Mouse (Mus musculus) intestine, postnatal 0 days (tissue): ENCODE results near the gene Peg12. TPM values are rescaled to one million over a fixed set of nuclear protein-coding genes. Genes with fewer than 3 reads are reported as not detected.

Experiments used
- ATAC-seq: fragments of 200-750 bp; cut with Nextera tagmentation; 2 replicates; pipeline ENCODE4 v1.8.0; 2017; ENCODE audit warnings: mild to moderate bottlenecking, moderate TSS enrichment, moderate library complexity
- H3K27ac ChIP-seq: fragments of 300-500 bp; sonication (generic); 2 replicates; pipeline ENCODE4 v1.5.1; 2014; ENCODE audit warnings: mild to moderate bottlenecking, low read depth, low read length, moderate library complexity
- H3K27me3 ChIP-seq: fragments of 300-500 bp; sonication (generic); replicated peaks from 2 replicates; pipeline ENCODE4 v1.6.1; 2014; ENCODE audit warnings: low read length, mixed read lengths; ENCODE audit not compliant: control insufficient read depth, insufficient read depth
- H3K36me3 ChIP-seq: fragments of 300-500 bp; sonication (generic); 2 replicates; pipeline ENCODE4 v1.6.1; 2014; ENCODE audit warnings: mild to moderate bottlenecking, moderate library complexity; ENCODE audit not compliant: control insufficient read depth, insufficient read depth
- H3K4me1 ChIP-seq: fragments of 300-500 bp; sonication (generic); replicated peaks from 2 replicates; pipeline ENCODE4 v1.6.1; 2014; ENCODE audit warnings: antibody characterized with exemption, low read length, mixed read lengths; ENCODE audit not compliant: control insufficient read depth, insufficient read depth
- H3K4me2 ChIP-seq: fragments of 300-500 bp; sonication (generic); replicated peaks from 2 replicates; pipeline ENCODE4 v1.6.1; 2014; ENCODE audit warnings: low read depth, mild to moderate bottlenecking, moderate library complexity
- H3K4me3 ChIP-seq: fragments of 300-500 bp; sonication (generic); 2 replicates; pipeline ENCODE4 v1.5.1; 2014; ENCODE audit warnings: low read depth, low read length
- H3K9ac ChIP-seq: fragments of 300-500 bp; sonication (generic); 2 replicates; pipeline ENCODE4 v1.6.1; 2014; ENCODE audit warnings: mild to moderate bottlenecking, low read depth, low read length
- H3K9me3 ChIP-seq: fragments of 300-500 bp; sonication (generic); 2 replicates; pipeline ENCODE4 v1.6.1; 2016; ENCODE audit warnings: mixed run types; ENCODE audit not compliant: control insufficient read depth
- CTCF ChIP-seq: sonication (generic); IDR thresholded peaks from 2 replicates; pipeline ENCODE4 v1.5.1; 2016; ENCODE audit warnings: low read depth, mild to moderate bottlenecking, control low read depth, antibody characterized with exemption, moderate library complexity
- WGBS: fragments of 180-500 bp; shearing (Covaris S2); extraction: QIAGEN DNeasy Blood & Tissue Kit; methylation state at CpG from one replicate; pipeline ENCODE4 v1.1.7; 2014; 5-methylcytosine and 5-hydroxymethylcytosine counted together
- polyA plus RNA-seq: library from polyadenylated mRNA; unstranded; fragments of >200 nt; fragmentation: Nextera tagmentation; extraction: Ambion mirVana; gene quantifications from 2 replicates; pipeline ENCODE4 v1.2.1, GENCODE M21; 2015

Peg12 gene
- polyA plus RNA-seq, 1 experiment from 2014 or later: 5.5 TPM

DNA sequence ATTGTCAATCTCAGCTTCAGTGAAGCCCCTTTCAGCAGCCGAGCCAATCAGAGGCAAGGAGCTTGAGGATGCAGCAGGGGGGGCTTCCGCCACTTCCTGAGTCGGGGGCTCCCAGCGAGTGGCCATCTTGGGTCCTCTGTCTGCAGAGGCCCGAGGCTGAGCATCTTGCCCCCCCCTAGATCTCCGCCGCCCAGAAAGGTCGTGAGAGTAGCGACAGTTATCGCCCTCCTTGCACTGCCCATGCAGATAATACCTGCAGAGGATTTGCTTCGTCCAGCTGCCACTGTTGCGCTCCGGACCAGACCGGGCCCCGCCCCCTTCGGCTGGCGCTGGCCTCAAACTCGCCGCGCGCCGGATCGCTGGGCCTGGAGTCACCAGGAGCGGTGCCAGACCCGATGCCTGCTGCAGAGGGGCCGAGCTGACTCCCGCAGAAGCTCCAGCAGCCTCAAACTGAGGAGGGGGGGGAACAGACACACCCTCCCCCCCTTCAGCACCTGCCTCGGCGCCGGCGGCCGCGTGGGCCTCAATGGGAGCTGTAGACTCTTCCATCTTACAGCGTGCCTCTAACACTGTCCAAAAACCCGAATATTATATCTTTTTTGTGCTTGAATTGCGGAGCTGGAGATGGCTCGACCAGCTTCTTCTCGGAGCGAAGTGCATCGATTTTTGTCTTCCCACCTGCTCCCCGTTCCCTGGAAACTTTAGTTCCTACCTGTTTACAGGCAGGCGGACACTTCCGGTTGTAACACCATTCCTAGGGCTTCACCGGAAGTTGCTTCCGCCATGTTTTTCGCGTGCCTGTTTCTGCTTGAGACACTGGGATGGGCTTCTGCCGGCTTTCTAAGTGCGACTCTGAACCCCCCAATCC, 44.6 kb downstream of the Peg12 start, which contains the start of gene Mkrn3:
TSS of gene Mkrn3 (minus strand) at position 647 of the 868 bp plus-strand sequence.
- no peaks in the 10 kb centered on the region for H3K9me3 ChIP-seq
- 26% methylated on average over 49 of the region's 49 CpGs for WGBS
- H3K36me3 ChIP-seq: no peaks in the 10 kb centered on the region
- no peak for TF ChIP-seq CTCF
- peak within 1 kb of the TSS; percentile 67 for H3K9ac ChIP-seq
- H3K27me3 ChIP-seq: no peaks in the 10 kb centered on the region
- H3K4me2 ChIP-seq: peak within 1 kb of the TSS; percentile 80
- ATAC-seq: peak; percentile 73
- no peaks in the 10 kb centered on the region for H3K4me1 ChIP-seq
- no peak within 1 kb of the TSS for H3K27ac ChIP-seq
- peak within 1 kb of the TSS; percentile 70 for H3K4me3 ChIP-seq

DNA sequence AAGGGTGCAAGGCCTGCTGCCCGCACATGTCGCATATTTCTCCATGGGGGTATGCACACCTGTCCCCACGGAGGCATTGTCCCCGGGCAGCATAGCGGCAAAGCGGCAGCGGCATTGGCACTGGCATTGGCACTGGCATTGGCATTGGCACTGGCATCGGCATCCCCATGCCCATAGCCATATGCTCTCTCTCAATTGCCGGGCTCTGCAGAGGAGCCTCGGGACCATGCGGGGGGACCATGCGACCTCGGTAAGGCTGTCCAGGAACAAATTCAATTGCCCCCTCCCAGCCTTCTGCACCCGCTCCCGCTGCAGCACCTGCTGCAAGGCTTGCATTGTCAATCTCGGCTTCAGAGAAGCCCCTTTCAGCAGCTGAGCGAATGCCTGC, 45.2 kb downstream of the Peg12 start:
- Histone ChIP-seq H3K36me3 (no peaks in the 10 kb centered on the region), H3K9me3 (no peaks in the 10 kb centered on the region), H3K9ac (peak overlapping the region; percentile 67; the same call in 1 of the 2 replicates), H3K27me3 (no peaks in the 10 kb centered on the region), H3K4me2 (peak overlapping the region; percentile 80), H3K4me3 (peak overlapping the region; percentile 70), H3K4me1 (no peaks in the 10 kb centered on the region), H3K27ac (no peak overlapping the region)
- 62% methylated on average over 17 of the region's 17 CpGs for WGBS
- ATAC-seq: no peak
- no peak for TF ChIP-seq CTCF

DNA sequence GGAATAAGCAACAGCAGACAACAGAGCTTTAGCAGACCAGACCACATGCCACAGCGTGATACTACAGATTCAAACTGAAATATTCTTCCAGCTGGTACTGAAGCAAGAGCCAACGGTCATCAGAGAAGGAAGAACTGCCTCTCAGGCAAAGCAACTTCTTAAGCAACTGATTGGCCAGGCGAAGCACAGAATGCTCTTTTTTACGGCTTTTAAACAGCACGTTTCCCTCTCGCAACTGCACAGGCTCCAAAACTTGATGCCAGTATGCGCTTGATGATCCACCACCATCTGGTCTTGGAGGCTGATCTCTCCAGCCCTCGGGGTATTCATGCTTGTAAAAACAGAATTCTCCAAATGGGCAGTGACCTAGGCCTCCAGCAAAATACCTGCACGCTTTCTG, 46.0 kb downstream of the Peg12 start:
- H3K4me3 ChIP-seq: no peak overlapping the region
- H3K9me3 ChIP-seq: no peaks in the 10 kb centered on the region

DNA sequence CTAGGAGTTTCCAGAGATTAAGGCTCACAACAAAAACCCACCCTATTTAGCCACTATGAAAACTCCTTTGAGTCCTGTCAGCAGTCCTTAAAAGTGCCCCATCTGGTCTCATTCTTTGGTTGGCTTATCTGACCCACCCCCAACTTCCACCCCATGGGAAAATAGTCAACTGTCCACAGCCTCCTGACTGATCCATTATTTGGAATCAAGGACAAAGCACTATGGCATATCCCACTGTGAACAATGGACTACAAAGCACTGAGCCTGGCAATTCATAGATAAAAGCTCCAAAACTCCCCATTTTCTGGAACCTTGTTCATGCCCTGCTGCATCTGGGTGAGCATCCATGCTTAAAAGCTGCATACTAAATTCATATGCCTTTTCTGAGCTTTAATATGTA, 48.1 kb downstream of the Peg12 start:
- Histone ChIP-seq H3K36me3 (no peaks in the 10 kb centered on the region), H3K27ac (no peak overlapping the region), H3K4me3 (no peak overlapping the region), H3K9me3 (no peaks in the 10 kb centered on the region), H3K9ac (no peak overlapping the region), H3K27me3 (no peaks in the 10 kb centered on the region), H3K4me1 (no peaks in the 10 kb centered on the region), H3K4me2 (no peak overlapping the region)
- TF ChIP-seq CTCF: no peak
- ATAC-seq: no peak

More for the DNA sequence above, 46.0 kb downstream of the Peg12 start:
- H3K9ac ChIP-seq: no peak overlapping the region
- no peak overlapping the region for H3K27ac ChIP-seq
- H3K27me3 ChIP-seq: no peaks in the 10 kb centered on the region
- H3K4me2 ChIP-seq: no peak overlapping the region
- ATAC-seq: no peak
- H3K4me1 ChIP-seq: no peaks in the 10 kb centered on the region
- TF ChIP-seq CTCF: no peak
- H3K36me3 ChIP-seq: no peaks in the 10 kb centered on the region
- 84% methylated on average over 9 of the region's 9 CpGs for WGBS

DNA sequence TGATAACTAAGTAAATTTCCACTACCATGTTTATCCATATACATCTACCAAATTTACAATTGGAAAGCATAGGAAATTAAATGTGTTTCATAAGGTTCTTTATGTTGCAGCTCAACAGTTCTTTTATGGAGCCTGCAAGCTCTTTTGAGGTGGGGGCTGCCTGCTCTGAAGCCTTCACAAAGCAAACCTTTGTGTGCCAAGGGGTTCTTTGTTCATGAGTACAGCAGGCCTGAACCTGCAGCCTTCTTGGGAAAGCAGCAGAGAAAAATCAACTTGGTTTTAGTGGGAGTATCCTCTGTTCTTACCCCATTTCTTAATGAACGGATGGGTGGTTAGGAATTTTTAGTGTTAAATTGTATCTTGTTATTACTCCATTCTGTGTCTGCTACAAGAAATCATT, 49.1 kb downstream of the Peg12 start:
- H3K27me3 ChIP-seq: no peaks in the 10 kb centered on the region
- H3K4me3 ChIP-seq: no peak overlapping the region
- H3K9me3 ChIP-seq: no peaks in the 10 kb centered on the region
- 78% methylated on average over 1 of the region's 1 CpGs for WGBS
- no peak for ATAC-seq
- no peak overlapping the region for H3K27ac ChIP-seq
- no peak overlapping the region for H3K9ac ChIP-seq
- no peak overlapping the region for H3K4me2 ChIP-seq
- no peak for TF ChIP-seq CTCF
- H3K4me1 ChIP-seq: no peaks in the 10 kb centered on the region
- H3K36me3 ChIP-seq: no peaks in the 10 kb centered on the region

Other genes with a start within 250 kb of the Peg12 start
- 22.9 and 23.7 TPM in 2 replicates for gene Ndn, start 117.9 kb downstream of the Peg12 start, polyA plus RNA-seq
- gene Magel2, start 87.5 kb downstream of the Peg12 start, polyA plus RNA-seq: 0.08 and 0.14 TPM in 2 replicates
- gene Mkrn3, start 44.4 kb downstream of the Peg12 start, polyA plus RNA-seq: 1.6 TPM in 2 replicates